Mouse (Mus musculus) thymus, postnatal 4 days (tissue): Measurements from ENCODE around the gene Smdt1.
A peak's percentile ranks its signal among the peaks of the same experiment; 100 is the strongest.
"Not testable (repeated sequence)": the region's sequence is repeated elsewhere in the genome, so short reads cannot be mapped to it uniquely, and the experiment has no call there.

Source experiments
- DNase-seq: peaks from one replicate; pipeline ENCODE4 v3.0.0; 2021

The Smdt1 gene

GRCm38 (mm10) chr15:82372446-82372845 is 33.7 kb downstream of the Smdt1 start:
- DNase-seq, result no peak

- no peak for DNase-seq
These were observed 34.2 kb downstream of the Smdt1 start for GRCm38 (mm10) chr15:82372991-82373390.

- no peak for DNase-seq
These were observed 35.7 kb downstream of the Smdt1 start for GRCm38 (mm10) chr15:82374437-82374836.

- DNase-seq, result no peak
These were observed 37.1 kb downstream of the Smdt1 start for GRCm38 (mm10) chr15:82375855-82376254.

GRCm38 (mm10) chr15:82376393-82377138 is 37.8 kb downstream of the Smdt1 start:
- DNase-seq, result no peak

- DNase-seq, result no peak
These were observed 38.9 kb downstream of the Smdt1 start for GRCm38 (mm10) chr15:82377701-82378100.

GRCm38 (mm10) chr15:82378261-82379180 is 39.8 kb downstream of the Smdt1 start:
- DNase-seq, result no peak

- DNase-seq, result no peak
These were observed 40.7 kb downstream of the Smdt1 start for GRCm38 (mm10) chr15:82379511-82379870.

- DNase-seq, result peak; percentile 52
These were observed 41.3 kb downstream of the Smdt1 start, which contains the start of gene Cyp2d22 for GRCm38 (mm10) chr15:82379871-82380713. Gene Cyp2d22, minus strand, starts transcription at chr15:82380260.

- DNase-seq, result no peak
These were observed 41.9 kb downstream of the Smdt1 start for GRCm38 (mm10) chr15:82380714-82381062.

- no peak for DNase-seq
These were observed 43.7 kb downstream of the Smdt1 start for GRCm38 (mm10) chr15:82382441-82382840.

- DNase-seq, result no peak
These were observed 47.0 kb downstream of the Smdt1 start for GRCm38 (mm10) chr15:82385729-82386128.

- not testable (repeated sequence) for DNase-seq
These were observed 51.2 kb downstream of the Smdt1 start for GRCm38 (mm10) chr15:82389916-82390315.

- DNase-seq, result not testable (repeated sequence)
These were observed 55.2 kb downstream of the Smdt1 start, which contains the start of gene Cyp2d11 for GRCm38 (mm10) chr15:82393922-82394321. Gene Cyp2d11, minus strand, starts transcription at chr15:82394022.

GRCm38 (mm10) chr15:82395955-82396354 is 57.2 kb downstream of the Smdt1 start:
- not testable (repeated sequence) for DNase-seq
